Mouse (Mus musculus): Measurements from ENCODE around the gene Hic1. TPM values are rescaled to one million over a fixed set of nuclear protein-coding genes. Genes with fewer than 3 reads are reported as not detected.
A peak's percentile ranks its signal among the peaks of the same experiment; 100 is the strongest.

The Hic1 gene
- polyA plus RNA-seq, 1 experiment from 2014 or later, result 3.4 TPM

- peaks cover 50% of the 10 kb centered on the region for H3K36me3 ChIP-seq
- H3K27ac ChIP-seq, result no peak overlapping the region
- peaks cover 44% of the 10 kb centered on the region for H3K4me1 ChIP-seq (replicated peaks)
- ATAC-seq (ENCODE audit: low FRiP score), result no peak
- 63% methylated on average over 2 of the region's 2 CpGs for WGBS
- no peak overlapping the region for H3K4me3 ChIP-seq
- no peak overlapping the region for H3K4me2 ChIP-seq
- peaks cover 67% of the 10 kb centered on the region for H3K27me3 ChIP-seq
- no peaks in the 10 kb centered on the region for H3K9me3 ChIP-seq
- H3K9ac ChIP-seq, result no peak overlapping the region
Observed at GRCm38 (mm10) chr11:75164051-75164450, 5.3 kb downstream of the Hic1 start.

- Histone ChIP-seq H3K4me2 (no peak overlapping the region), H3K4me1 (replicated peaks) (peaks cover 37% of the 10 kb centered on the region), H3K9me3 (no peaks in the 10 kb centered on the region), H3K36me3 (peaks cover 56% of the 10 kb centered on the region), H3K27ac (no peak overlapping the region), H3K27me3 (peaks cover 61% of the 10 kb centered on the region), H3K4me3 (no peak overlapping the region), H3K9ac (no peak overlapping the region)
- 94% methylated on average over 6 of the region's 6 CpGs for WGBS
- no peak for ATAC-seq (ENCODE audit: low FRiP score)
Observed at GRCm38 (mm10) chr11:75163379-75163778, 5.9 kb downstream of the Hic1 start.

- no peak for ATAC-seq (ENCODE audit: low FRiP score)
- 91% methylated on average over 12 of the region's 12 CpGs for WGBS
- peaks cover 53% of the 10 kb centered on the region for H3K27me3 ChIP-seq
Observed at GRCm38 (mm10) chr11:75162591-75163080, 6.7 kb downstream of the Hic1 start.

GRCm38 (mm10) chr11:75161417-75162008, 7.8 kb downstream of the Hic1 start:
- no peak overlapping the region for H3K4me3 ChIP-seq
- H3K36me3 ChIP-seq, result peaks cover 56% of the 10 kb centered on the region
- no peak overlapping the region for H3K27ac ChIP-seq
- peaks cover 42% of the 10 kb centered on the region for H3K27me3 ChIP-seq
- whole genome bisulfite sequencing, result 70% methylated on average over 4 of the region's 4 CpGs
- H3K4me1 ChIP-seq (replicated peaks), result peaks cover 28% of the 10 kb centered on the region
- ATAC-seq (ENCODE audit: low FRiP score), result no peak
- H3K9me3 ChIP-seq, result no peaks in the 10 kb centered on the region
- no peak overlapping the region for H3K9ac ChIP-seq
- no peak overlapping the region for H3K4me2 ChIP-seq

More at GRCm38 (mm10) chr11:75162591-75163080, 6.7 kb downstream of the Hic1 start:
- H3K9ac ChIP-seq, result no peak overlapping the region
- no peak overlapping the region for H3K27ac ChIP-seq
- H3K4me1 ChIP-seq (replicated peaks), result peaks cover 29% of the 10 kb centered on the region
- no peak overlapping the region for H3K4me2 ChIP-seq
- H3K4me3 ChIP-seq, result no peak overlapping the region
- peaks cover 56% of the 10 kb centered on the region for H3K36me3 ChIP-seq
- no peaks in the 10 kb centered on the region for H3K9me3 ChIP-seq

- 89% methylated on average over 7 of the region's 7 CpGs for WGBS
- Histone ChIP-seq H3K36me3 (peaks cover 59% of the 10 kb centered on the region), H3K4me3 (no peak overlapping the region), H3K9ac (no peak overlapping the region), H3K4me2 (no peak overlapping the region), H3K27me3 (peaks cover 36% of the 10 kb centered on the region), H3K27ac (no peak overlapping the region), H3K9me3 (no peaks in the 10 kb centered on the region), H3K4me1 (replicated peaks) (peaks cover 28% of the 10 kb centered on the region)
- no peak for ATAC-seq (ENCODE audit: low FRiP score)
Observed at GRCm38 (mm10) chr11:75160954-75161353, 8.4 kb downstream of the Hic1 start.

GRCm38 (mm10) chr11:75159564-75159963, 9.8 kb downstream of the Hic1 start:
- Histone ChIP-seq H3K9me3 (no peaks in the 10 kb centered on the region), H3K4me1 (replicated peaks) (peaks cover 21% of the 10 kb centered on the region), H3K4me2 (no peak overlapping the region), H3K9ac (no peak overlapping the region), H3K27ac (no peak overlapping the region), H3K36me3 (peaks cover 61% of the 10 kb centered on the region), H3K27me3 (peaks cover 23% of the 10 kb centered on the region), H3K4me3 (no peak overlapping the region)
- WGBS, result 55% methylated on average over 2 of the region's 2 CpGs
- no peak for ATAC-seq (ENCODE audit: low FRiP score)

GRCm38 (mm10) chr11:75158432-75158831, 10.9 kb downstream of the Hic1 start:
- ATAC-seq (ENCODE audit: low FRiP score), result no peak
- no peak overlapping the region for H3K4me2 ChIP-seq
- H3K4me3 ChIP-seq, result no peak overlapping the region
- 95% methylated on average over 14 of the region's 14 CpGs for WGBS
- H3K27me3 ChIP-seq, result peaks cover 11% of the 10 kb centered on the region
- no peak overlapping the region for H3K9ac ChIP-seq
- H3K36me3 ChIP-seq, result peaks cover 54% of the 10 kb centered on the region
- H3K9me3 ChIP-seq, result no peaks in the 10 kb centered on the region
- peaks cover 21% of the 10 kb centered on the region for H3K4me1 ChIP-seq (replicated peaks)
- no peak overlapping the region for H3K27ac ChIP-seq

- no peak overlapping the region for H3K4me2 ChIP-seq
- peaks cover 6% of the 10 kb centered on the region for H3K27me3 ChIP-seq
- H3K9me3 ChIP-seq, result no peaks in the 10 kb centered on the region
- H3K36me3 ChIP-seq, result peaks cover 54% of the 10 kb centered on the region
- no peak for ATAC-seq (ENCODE audit: low FRiP score)
- peaks cover 21% of the 10 kb centered on the region for H3K4me1 ChIP-seq (replicated peaks)
- H3K4me3 ChIP-seq, result no peak overlapping the region
- no peak overlapping the region for H3K9ac ChIP-seq
- no peak overlapping the region for H3K27ac ChIP-seq
- 62% methylated on average over 2 of the region's 2 CpGs for WGBS
Observed at GRCm38 (mm10) chr11:75157901-75158300, 11.4 kb downstream of the Hic1 start.

- Histone ChIP-seq H3K9ac (no peak overlapping the region), H3K4me3 (no peak overlapping the region), H3K27ac (peak overlapping the region; percentile 44; the same call in 1 of the 2 replicates), H3K36me3 (peaks cover 47% of the 10 kb centered on the region), H3K4me1 (replicated peaks) (peaks cover 21% of the 10 kb centered on the region), H3K4me2 (no peak overlapping the region), H3K27me3 (no peaks in the 10 kb centered on the region), H3K9me3 (no peaks in the 10 kb centered on the region)
- ATAC-seq (ENCODE audit: low FRiP score), result no peak
- 59% methylated on average over 4 of the region's 4 CpGs for WGBS
Observed at GRCm38 (mm10) chr11:75157037-75157436, 12.3 kb downstream of the Hic1 start.

GRCm38 (mm10) chr11:75156416-75156815, 12.9 kb downstream of the Hic1 start:
- ATAC-seq (ENCODE audit: low FRiP score), result no peak
- Histone ChIP-seq H3K27ac (0 out of 2 replicates have a peak overlapping the region, but pooled peaks have one; percentile 44), H3K9ac (no peak overlapping the region), H3K27me3 (no peaks in the 10 kb centered on the region), H3K9me3 (no peaks in the 10 kb centered on the region), H3K36me3 (peaks cover 41% of the 10 kb centered on the region), H3K4me3 (no peak overlapping the region), H3K4me2 (no peak overlapping the region), H3K4me1 (replicated peaks) (peaks cover 18% of the 10 kb centered on the region)
- WGBS, result 89% methylated on average over 5 of the region's 5 CpGs

GRCm38 (mm10) chr11:75155985-75156384, 13.3 kb downstream of the Hic1 start:
- no peak overlapping the region for H3K4me2 ChIP-seq
- peaks cover 40% of the 10 kb centered on the region for H3K36me3 ChIP-seq
- H3K4me1 ChIP-seq (replicated peaks), result peaks cover 18% of the 10 kb centered on the region
- H3K4me3 ChIP-seq, result no peak overlapping the region
- no peaks in the 10 kb centered on the region for H3K9me3 ChIP-seq
- no peaks in the 10 kb centered on the region for H3K27me3 ChIP-seq
- WGBS, result 87% methylated on average over 6 of the region's 6 CpGs
- H3K27ac ChIP-seq, result no peak overlapping the region
- no peak for ATAC-seq (ENCODE audit: low FRiP score)
- no peak overlapping the region for H3K9ac ChIP-seq

- Histone ChIP-seq H3K4me2 (no peak overlapping the region), H3K27ac (no peak overlapping the region), H3K9ac (no peak overlapping the region)
Observed at GRCm38 (mm10) chr11:75154053-75154585, 15.2 kb downstream of the Hic1 start.

More at GRCm38 (mm10) chr11:75154053-75154585, 15.2 kb downstream of the Hic1 start:
- 80% methylated on average over 6 of the region's 6 CpGs for WGBS
- H3K9me3 ChIP-seq, result no peaks in the 10 kb centered on the region
- no peak for ATAC-seq (ENCODE audit: low FRiP score)
- H3K27me3 ChIP-seq, result no peaks in the 10 kb centered on the region
- no peak overlapping the region for H3K4me3 ChIP-seq
- peaks cover 28% of the 10 kb centered on the region for H3K36me3 ChIP-seq
- peaks cover 18% of the 10 kb centered on the region for H3K4me1 ChIP-seq (replicated peaks)
